Mouse (Mus musculus): ENCODE data around the gene Trmt1. TPM values are rescaled to one million over a fixed set of nuclear protein-coding genes. Genes with fewer than 3 reads are reported as not detected.
A peak's percentile ranks its signal among the peaks of the same experiment; 100 is the strongest.

The Trmt1 gene
- polyA plus RNA-seq, 1 experiment from 2014 or later: 61.5 TPM

GRCm38 (mm10) chr8:84655336-84656190 lies 30.5 kb upstream of the Trmt1 start:
- Histone ChIP-seq H3K27ac (replicated peaks; ENCODE audit: low read depth, low read length) (peak overlapping the region; percentile 99), H3K4me1 (ENCODE audit: control insufficient read depth, insufficient read depth, low read length) (peaks cover 8% of the 10 kb centered on the region), H3K36me3 (replicated peaks; ENCODE audit: control insufficient read depth, insufficient read depth, low read depth, low read length) (no peaks in the 10 kb centered on the region), H3K4me2 (ENCODE audit: low read depth, low read length) (peak overlapping the region; percentile 81), H3K9ac (replicated peaks; ENCODE audit: low read length) (peak overlapping the region; percentile 58), H3K27me3 (ENCODE audit: control insufficient read depth, insufficient read depth, low read length) (no peaks in the 10 kb centered on the region), H3K9me3 (replicated peaks; ENCODE audit: control insufficient read depth, low read length) (no peaks in the 10 kb centered on the region), H3K4me3 (ENCODE audit: low read depth, low read length) (peak overlapping the region; percentile 34)
- under 1% methylated on average over 14 of the region's 15 CpGs for WGBS
- DNase-seq (ENCODE audit: low spot score) (peak; percentile 95), ATAC-seq (replicated peaks; ENCODE audit: insufficient number of reproducible peaks, low FRiP score, low TSS enrichment, low read depth) (peak; percentile 80)

- Histone ChIP-seq H3K27me3 (ENCODE audit: control insufficient read depth, insufficient read depth, low read length) (no peaks in the 10 kb centered on the region), H3K4me3 (ENCODE audit: low read depth, low read length) (peak overlapping the region; percentile 34), H3K4me1 (ENCODE audit: control insufficient read depth, insufficient read depth, low read length) (peaks cover 8% of the 10 kb centered on the region), H3K36me3 (replicated peaks; ENCODE audit: control insufficient read depth, insufficient read depth, low read depth, low read length) (no peaks in the 10 kb centered on the region), H3K27ac (replicated peaks; ENCODE audit: low read depth, low read length) (peak overlapping the region; percentile 99), H3K9ac (replicated peaks; ENCODE audit: low read length) (peak overlapping the region; percentile 58), H3K9me3 (replicated peaks; ENCODE audit: control insufficient read depth, low read length) (no peaks in the 10 kb centered on the region), H3K4me2 (ENCODE audit: low read depth, low read length) (peak overlapping the region; percentile 81)
- ATAC-seq (replicated peaks; ENCODE audit: insufficient number of reproducible peaks, low FRiP score, low TSS enrichment, low read depth) (peak; percentile 53), DNase-seq (ENCODE audit: low spot score) (peak; percentile 96)
- WGBS: 0% methylated on average over 10 of the region's 10 CpGs
Observed at GRCm38 (mm10) chr8:84656191-84656525, 29.9 kb upstream of the Trmt1 start.

GRCm38 (mm10) chr8:84656641-84657126 lies 29.4 kb upstream of the Trmt1 start:
- H3K4me2 ChIP-seq (ENCODE audit: low read depth, low read length): peak overlapping the region; percentile 81
- H3K27ac ChIP-seq (replicated peaks; ENCODE audit: low read depth, low read length): peak overlapping the region; percentile 99
- H3K4me3 ChIP-seq (ENCODE audit: low read depth, low read length): peak overlapping the region; percentile 34
- WGBS: under 1% methylated on average over 23 of the region's 23 CpGs
- no peaks in the 10 kb centered on the region for H3K27me3 ChIP-seq (ENCODE audit: control insufficient read depth, insufficient read depth, low read length)
- H3K36me3 ChIP-seq (replicated peaks; ENCODE audit: control insufficient read depth, insufficient read depth, low read depth, low read length): no peaks in the 10 kb centered on the region
- ATAC-seq (replicated peaks; ENCODE audit: insufficient number of reproducible peaks, low FRiP score, low TSS enrichment, low read depth) (peak; percentile 66), DNase-seq (ENCODE audit: low spot score) (peak; percentile 91)
- H3K9ac ChIP-seq (replicated peaks; ENCODE audit: low read length): peak overlapping the region; percentile 58
- no peaks in the 10 kb centered on the region for H3K9me3 ChIP-seq (replicated peaks; ENCODE audit: control insufficient read depth, low read length)
- peaks cover 8% of the 10 kb centered on the region for H3K4me1 ChIP-seq (ENCODE audit: control insufficient read depth, insufficient read depth, low read length)

- no peak overlapping the region; the same call in 1 of the 2 replicates for H3K4me3 ChIP-seq (ENCODE audit: low read depth, low read length)
- H3K9ac ChIP-seq (replicated peaks; ENCODE audit: low read length): peak overlapping the region; percentile 58; the same call in 1 of the 2 replicates
- H3K4me1 ChIP-seq (ENCODE audit: control insufficient read depth, insufficient read depth, low read length): peaks cover 8% of the 10 kb centered on the region
- no peaks in the 10 kb centered on the region for H3K27me3 ChIP-seq (ENCODE audit: control insufficient read depth, insufficient read depth, low read length)
- DNase-seq (ENCODE audit: low spot score) (no peak), ATAC-seq (replicated peaks; ENCODE audit: insufficient number of reproducible peaks, low FRiP score, low TSS enrichment, low read depth) (no peak)
- H3K4me2 ChIP-seq (ENCODE audit: low read depth, low read length): peak overlapping the region; percentile 81
- no peaks in the 10 kb centered on the region for H3K36me3 ChIP-seq (replicated peaks; ENCODE audit: control insufficient read depth, insufficient read depth, low read depth, low read length)
- no peaks in the 10 kb centered on the region for H3K9me3 ChIP-seq (replicated peaks; ENCODE audit: control insufficient read depth, low read length)
- H3K27ac ChIP-seq (replicated peaks; ENCODE audit: low read depth, low read length): peak overlapping the region; percentile 99
Observed at GRCm38 (mm10) chr8:84657203-84657602, 28.9 kb upstream of the Trmt1 start.

GRCm38 (mm10) chr8:84657680-84658079 lies 28.4 kb upstream of the Trmt1 start:
- DNase-seq (ENCODE audit: low spot score) (peak; percentile 46), ATAC-seq (replicated peaks; ENCODE audit: insufficient number of reproducible peaks, low FRiP score, low TSS enrichment, low read depth) (no peak)
- H3K36me3 ChIP-seq (replicated peaks; ENCODE audit: control insufficient read depth, insufficient read depth, low read depth, low read length): no peaks in the 10 kb centered on the region
- H3K9me3 ChIP-seq (replicated peaks; ENCODE audit: control insufficient read depth, low read length): no peaks in the 10 kb centered on the region
- no peak overlapping the region; the same call in 1 of the 2 replicates for H3K4me2 ChIP-seq (ENCODE audit: low read depth, low read length)
- H3K4me3 ChIP-seq (ENCODE audit: low read depth, low read length): no peak overlapping the region
- 33% methylated on average over 4 of the region's 4 CpGs for WGBS
- H3K27ac ChIP-seq (replicated peaks; ENCODE audit: low read depth, low read length): peak overlapping the region; percentile 99; the same call in 1 of the 2 replicates
- peaks cover 8% of the 10 kb centered on the region for H3K4me1 ChIP-seq (ENCODE audit: control insufficient read depth, insufficient read depth, low read length)
- H3K27me3 ChIP-seq (ENCODE audit: control insufficient read depth, insufficient read depth, low read length): no peaks in the 10 kb centered on the region
- no peak overlapping the region for H3K9ac ChIP-seq (replicated peaks; ENCODE audit: low read length)

GRCm38 (mm10) chr8:84658951-84659350 lies 27.2 kb upstream of the Trmt1 start:
- no peak for ATAC-seq (replicated peaks; ENCODE audit: insufficient number of reproducible peaks, low FRiP score, low TSS enrichment, low read depth)
- no peaks in the 10 kb centered on the region for H3K27me3 ChIP-seq (ENCODE audit: control insufficient read depth, insufficient read depth, low read length)
- no peak overlapping the region for H3K27ac ChIP-seq (replicated peaks; ENCODE audit: low read depth, low read length)
- no peaks in the 10 kb centered on the region for H3K36me3 ChIP-seq (replicated peaks; ENCODE audit: control insufficient read depth, insufficient read depth, low read depth, low read length)
- no peak overlapping the region for H3K4me2 ChIP-seq (ENCODE audit: low read depth, low read length)
- DNase-seq (ENCODE audit: low spot score): no peak
- peaks cover 8% of the 10 kb centered on the region for H3K4me1 ChIP-seq (ENCODE audit: control insufficient read depth, insufficient read depth, low read length)
- H3K4me3 ChIP-seq (ENCODE audit: low read depth, low read length): no peak overlapping the region
- no peak overlapping the region for H3K9ac ChIP-seq (replicated peaks; ENCODE audit: low read length)
- H3K9me3 ChIP-seq (replicated peaks; ENCODE audit: control insufficient read depth, low read length): no peaks in the 10 kb centered on the region
- WGBS: 65% methylated on average over 1 of the region's 1 CpGs

- no peak for ATAC-seq (replicated peaks; ENCODE audit: insufficient number of reproducible peaks, low FRiP score, low TSS enrichment, low read depth)
- peak; percentile 85 for DNase-seq (ENCODE audit: low spot score)
- Histone ChIP-seq H3K4me1 (ENCODE audit: control insufficient read depth, insufficient read depth, low read length) (peaks cover 8% of the 10 kb centered on the region), H3K27ac (replicated peaks; ENCODE audit: low read depth, low read length) (peak overlapping the region; percentile 91), H3K27me3 (ENCODE audit: control insufficient read depth, insufficient read depth, low read length) (no peaks in the 10 kb centered on the region), H3K9me3 (replicated peaks; ENCODE audit: control insufficient read depth, low read length) (no peaks in the 10 kb centered on the region), H3K36me3 (replicated peaks; ENCODE audit: control insufficient read depth, insufficient read depth, low read depth, low read length) (no peaks in the 10 kb centered on the region), H3K4me2 (ENCODE audit: low read depth, low read length) (peak overlapping the region; percentile 89), H3K9ac (replicated peaks; ENCODE audit: low read length) (peak overlapping the region; percentile 95), H3K4me3 (ENCODE audit: low read depth, low read length) (peak overlapping the region; percentile 97)
- WGBS: 1% methylated on average over 33 of the region's 33 CpGs
Observed at GRCm38 (mm10) chr8:84659936-84660818, 25.9 kb upstream of the Trmt1 start.
